14 mouse cellular contexts compared by ENCODE assay signal in genomic region chr5:135557051-135557450, GRCm38 (mm10). TPM values are rescaled to one million over a fixed set of nuclear protein-coding genes. Genes with fewer than 3 reads are reported as not detected.
A peak's percentile ranks its signal among the peaks of the same experiment; 100 is the strongest.
DNase-seq lines count a peak whose midpoint lies in the region; ATAC-seq and TF ChIP-seq lines count a peak whose summit lies in the region.
"Had no signal": no experiment of that assay in that cellular context is flagged by ENCODE, and none has a peak within 500 bp of the region (broad histone marks: within the 10 kb centered on the region; RNA-seq: fewer than 3 reads in every experiment).

No protein-coding gene starts in this region.

- H3K4me2 ChIP-seq in midbrain, embryonic 14.5 days (ENCODE audit: low read length) = no peak overlapping the region

- no peaks in the 10 kb centered on the region for H3K4me1 ChIP-seq in cortical plate, adult 2 months (ENCODE audit: control insufficient read depth, insufficient read depth, low read length)
- H3K4me1 ChIP-seq in midbrain, embryonic 14.5 days (ENCODE audit: control insufficient read depth, insufficient read depth, low read length) = peaks cover 3% of the 10 kb centered on the region; the same call in 1 of the 2 replicates
- no peaks in the 10 kb centered on the region for H3K4me1 ChIP-seq in cerebellum, adult 2 months (ENCODE audit: control insufficient read depth, insufficient read depth, low read length)

- no peak for TF ChIP-seq POLR2A in cortical plate, adult 2 months (IDR thresholded peaks at IDR 0.05; ENCODE audit: extremely low read depth, insufficient read depth, low read length)
- no peak for TF ChIP-seq POLR2A in cerebellum, adult 2 months (IDR thresholded peaks at IDR 0.05; ENCODE audit: borderline replicate concordance, insufficient read depth, low read length)

- H3K9ac ChIP-seq in midbrain, embryonic 14.5 days (replicated peaks; ENCODE audit: low read length) = no peak overlapping the region
- H3K9ac ChIP-seq: liver, postnatal 0 days had no signal

- H3K4me3 ChIP-seq in cortical plate, adult 2 months (ENCODE audit: insufficient read depth, low read length) = no peak overlapping the region
- H3K4me3 ChIP-seq in midbrain, embryonic 14.5 days (replicated peaks; ENCODE audit: low read depth, low read length) = no peak overlapping the region
- H3K4me3 ChIP-seq in cerebellum, adult 2 months (replicated peaks; ENCODE audit: insufficient read depth, low read depth, low read length) = no peak overlapping the region

- ATAC-seq in midbrain, embryonic 14.5 days (ENCODE audit: low FRiP score, low TSS enrichment) = no peak
- ATAC-seq: liver, postnatal 0 days had no signal

- 0 out of 2 replicates have a peak overlapping the region, but pooled peaks have one; percentile 37 for H3K27ac ChIP-seq in cortical plate, adult 2 months (ENCODE audit: insufficient read depth, low read length)
- H3K27ac ChIP-seq in midbrain, embryonic 14.5 days (replicated peaks; ENCODE audit: low read depth, low read length) = no peak overlapping the region
- no peak overlapping the region for H3K27ac ChIP-seq in cerebellum, adult 2 months (ENCODE audit: insufficient read depth, low read length)

- H3K9me3 ChIP-seq in midbrain, embryonic 14.5 days (ENCODE audit: control insufficient read depth, low read length) = no peaks in the 10 kb centered on the region

- intact Hi-C loops in gastrocnemius, postnatal 36 days (cut with DNase I) = no loop called here

- no peaks in the 10 kb centered on the region for H3K27me3 ChIP-seq in midbrain, embryonic 14.5 days (ENCODE audit: control insufficient read depth, insufficient read depth, low read length)
- no peaks in the 10 kb centered on the region for H3K27me3 ChIP-seq in cerebellum, adult 2 months (ENCODE audit: control insufficient read depth, insufficient read depth, low read length)

- H3K36me3 ChIP-seq in midbrain, embryonic 14.5 days (ENCODE audit: control insufficient read depth, insufficient read depth, low read length) = no peaks in the 10 kb centered on the region

- peak; percentile 89 for DNase-seq in MN1 (ENCODE audit: low spot score)
- DNase-seq in gastrocnemius, postnatal 36 days = peak; percentile 20 to 49
- peak; percentile 32 for DNase-seq in midbrain, embryonic 14.5 days
- no peak for DNase-seq in cerebellum, adult 2 months
- DNase-seq in kidney, postnatal 10 days = no peak
- no peak for DNase-seq in right cerebral cortex, postnatal 10 days (ENCODE audit: low spot score in 2 of 2)
- DNase-seq: cerebellum, postnatal 25 days; heart, adult 11 months; kidney, postnatal 14 days; liver, postnatal 0 days had no signal

- TF ChIP-seq CTCF in cortical plate, adult 2 months (IDR thresholded peaks at IDR 0.05; ENCODE audit: extremely low read depth, insufficient read depth, low read length) = no peak
- no peak for TF ChIP-seq CTCF in cerebellum, adult 2 months (IDR thresholded peaks at IDR 0.05; ENCODE audit: borderline replicate concordance, insufficient read depth, low read depth, low read length)

- WGBS in midbrain, embryonic 14.5 days = 22% methylated on average over 4 of the region's 4 CpGs
- WGBS in cerebellum, adult 2 months = 15% methylated on average over 4 of the region's 4 CpGs

RNA-seq across cellular contexts. Expression of gene Ccl26, which starts 6.3 kb away (rescaled TPM):
- polyA plus RNA-seq in cortical plate, adult 2 months (2012; rRNA removed) = not detected in 2 replicates
- not detected for total RNA-seq in gastrocnemius, postnatal 36 days (2021)
- not detected in 2 replicates for polyA plus RNA-seq in midbrain, embryonic 14.5 days (2014; fragmentation: Nextera tagmentation; extraction: Ambion mirVana)
- polyA plus RNA-seq in cerebellum, adult 2 months (2012; rRNA removed) = not detected in 2 replicates
- total RNA-seq: left cerebral cortex, postnatal 14 days; megakaryocyte-erythroid progenitor cell, adult 5-6 weeks had no signal
- polyA plus RNA-seq: forebrain, embryonic 11.5 days; liver, postnatal 0 days had no signal

RNA-seq across cellular contexts. Expression of gene Hip1, which starts 12.1 kb away (rescaled TPM):
- 29.1 and 30.0 TPM in 2 replicates for polyA plus RNA-seq in cortical plate, adult 2 months (2012; rRNA removed)
- total RNA-seq in gastrocnemius, postnatal 36 days (2021) = 10 to 100 TPM; 23.5 to 25.4 TPM
- 28.3 and 42.0 TPM in 2 replicates for polyA plus RNA-seq in midbrain, embryonic 14.5 days (2014; fragmentation: Nextera tagmentation; extraction: Ambion mirVana)
- 32.3 and 35.2 TPM in 2 replicates for polyA plus RNA-seq in cerebellum, adult 2 months (2012; rRNA removed)

RNA-seq across cellular contexts. Expression of gene Ccl24, which starts 15.8 kb away (rescaled TPM):
- polyA plus RNA-seq in cortical plate, adult 2 months (2012; rRNA removed) = 0.54 and 1.1 TPM in 2 replicates
- 1 to 10 TPM in 1 of 2 experiments, under 1 TPM in 1; 0.44 to 1.5 TPM for total RNA-seq in gastrocnemius, postnatal 36 days (2021)
- 4.1 TPM in 1 of 2 replicates, not detected in the other for polyA plus RNA-seq in midbrain, embryonic 14.5 days (2014; fragmentation: Nextera tagmentation; extraction: Ambion mirVana)
- 0.23 and 0.32 TPM in 2 replicates for polyA plus RNA-seq in cerebellum, adult 2 months (2012; rRNA removed)
- total RNA-seq: left cerebral cortex, postnatal 14 days; megakaryocyte-erythroid progenitor cell, adult 5-6 weeks had no signal

Comparison
In these comparisons a context has a peak if more than half of its experiments do, and no peak if none do; other contexts are left out.
1. DNase-seq: peak in MN1 (single experiment), gastrocnemius, postnatal 36 days (2 of 2) and midbrain, embryonic 14.5 days (single experiment); none in cerebellum, adult 2 months (0 of 2), kidney, postnatal 10 days (single experiment) and right cerebral cortex, postnatal 10 days (0 of 2).